In the genomic region with DNA sequence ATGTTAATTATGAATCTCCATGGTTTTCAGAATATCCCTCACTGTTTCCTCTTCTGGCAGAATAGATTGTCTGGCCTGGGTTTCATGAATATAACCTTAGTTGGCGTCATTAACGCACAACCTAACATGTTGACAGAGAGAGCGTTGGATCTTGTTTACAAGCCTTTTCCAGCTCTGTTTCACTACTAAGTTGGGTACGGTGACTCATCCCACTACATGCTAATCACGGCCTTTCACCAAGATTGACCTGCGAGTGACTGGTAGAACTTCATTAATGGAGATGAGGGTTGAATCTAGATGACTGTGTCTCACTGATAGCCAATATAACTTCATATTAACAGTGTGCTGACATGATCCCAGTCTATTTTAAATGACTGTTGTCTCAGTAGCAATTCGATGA, we compare ENCODE assay signal across 22 mouse cellular contexts. TPM values are rescaled to one million over a fixed set of nuclear protein-coding genes. Genes with fewer than 3 reads are reported as not detected.
DNase-seq lines count a peak whose midpoint lies in the region; ATAC-seq and TF ChIP-seq lines count a peak whose summit lies in the region.
"Had no signal": no experiment of that assay in that cellular context is flagged by ENCODE, and none has a peak within 500 bp of the region (broad histone marks: within the 10 kb centered on the region; RNA-seq: fewer than 3 reads in every experiment).

No protein-coding gene starts in this region.

- no peak for TF ChIP-seq CTCF in gastrocnemius, adult 2 months (IDR thresholded peaks at IDR 0.05)

- no peaks in the 10 kb centered on the region for H3K9me3 ChIP-seq in heart, embryonic 15.5 days (replicated peaks)
- H3K9me3 ChIP-seq in forebrain, embryonic 16.5 days (ENCODE audit: control insufficient read depth, low read length): no peaks in the 10 kb centered on the region
- H3K9me3 ChIP-seq: embryonic facial prominence, embryonic 12.5 days; forebrain, embryonic 15.5 days; G1E; heart, embryonic 13.5 days; hindbrain, embryonic 10.5 days; intestine, embryonic 15.5 days had no signal

- peak overlapping the region; percentile 86 for H3K27ac ChIP-seq in gastrocnemius, adult 2 months
- 0 out of 2 replicates have a peak overlapping the region, but pooled peaks have one; percentile 51 for H3K27ac ChIP-seq in heart, embryonic 15.5 days
- H3K27ac ChIP-seq in forebrain, embryonic 16.5 days (ENCODE audit: low read length): no peak overlapping the region
- H3K27ac ChIP-seq: embryonic facial prominence, embryonic 12.5 days; forebrain, embryonic 15.5 days; hindbrain, embryonic 10.5 days; hindbrain, embryonic 14.5 days; intestine, embryonic 15.5 days had no signal

- intact Hi-C loops in gastrocnemius, adult 2 months (cut with DNase I): loop anchor here (2.0 kb wide), 1 partner anchor 34 kb away; the partner anchor contains the start of gene Nrip1
- intact Hi-C loops in heart, postnatal 25 days (cut with DNase I): no loop called here
- intact Hi-C loops in left cerebral cortex, postnatal 36 days (cut with DNase I): no loop called here

- no peaks in the 10 kb centered on the region for H3K36me3 ChIP-seq in heart, embryonic 15.5 days
- H3K36me3 ChIP-seq in forebrain, embryonic 16.5 days (ENCODE audit: control insufficient read depth, insufficient read depth): no peaks in the 10 kb centered on the region
- H3K36me3 ChIP-seq: embryonic facial prominence, embryonic 12.5 days; forebrain, embryonic 15.5 days; G1E; heart, embryonic 13.5 days; hindbrain, embryonic 10.5 days; intestine, embryonic 15.5 days had no signal

- no peak for DNase-seq in gastrocnemius, adult 2 months
- DNase-seq in gastrocnemius, postnatal 25 days: no peak
- DNase-seq in heart, postnatal 25 days (ENCODE audit: low spot score): no peak
- DNase-seq in 3T3-L1 (ENCODE audit: low read depth, low spot score): peak; percentile 13
- peak; percentile 16 for DNase-seq in brain, adult 2 months (ENCODE audit: low read depth, low spot score)
- no peak for DNase-seq in left cerebral cortex, postnatal 36 days (ENCODE audit: low spot score in 2 of 2)
- DNase-seq: adrenal gland, adult 8-10 months; adrenal gland, postnatal 36 days; cerebellum, adult 11 months; cerebellum, adult 8-10 months; cerebellum, postnatal 14 days; gastrocnemius, postnatal 36 days; kidney, adult 18-20 months had no signal

- peaks cover 10% of the 10 kb centered on the region for H3K4me1 ChIP-seq in heart, embryonic 15.5 days (replicated peaks)
- H3K4me1 ChIP-seq in forebrain, embryonic 16.5 days (replicated peaks; ENCODE audit: control insufficient read depth, insufficient read depth, low read length): no peaks in the 10 kb centered on the region
- H3K4me1 ChIP-seq: embryonic facial prominence, embryonic 12.5 days; forebrain, embryonic 15.5 days; hindbrain, embryonic 10.5 days had no signal

- peak overlapping the region; percentile 60 for H3K4me3 ChIP-seq in gastrocnemius, adult 2 months
- H3K4me3 ChIP-seq in heart, embryonic 15.5 days: no peak overlapping the region
- no peak overlapping the region for H3K4me3 ChIP-seq in forebrain, embryonic 16.5 days (replicated peaks; ENCODE audit: low read length)
- H3K4me3 ChIP-seq: embryonic facial prominence, embryonic 12.5 days; forebrain, embryonic 15.5 days; heart, embryonic 13.5 days; hindbrain, embryonic 10.5 days; intestine, embryonic 15.5 days had no signal

- WGBS in heart, embryonic 15.5 days: 56% methylated on average over 7 of the region's 7 CpGs
- 93% methylated on average over 7 of the region's 7 CpGs for WGBS in forebrain, embryonic 16.5 days

- no peak overlapping the region for H3K4me2 ChIP-seq in heart, embryonic 15.5 days
- H3K4me2 ChIP-seq in forebrain, embryonic 16.5 days (ENCODE audit: low read length): no peak overlapping the region
- H3K4me2 ChIP-seq: forebrain, embryonic 15.5 days; hindbrain, embryonic 14.5 days had no signal

- no peak for ATAC-seq in heart, embryonic 15.5 days (replicated peaks; ENCODE audit: insufficient number of reproducible peaks, insufficient read depth, low FRiP score, low read depth)
- ATAC-seq in forebrain, embryonic 16.5 days: no peak
- ATAC-seq: forebrain, embryonic 15.5 days; intestine, embryonic 15.5 days had no signal

- no peak overlapping the region for H3K9ac ChIP-seq in heart, embryonic 15.5 days
- no peak overlapping the region for H3K9ac ChIP-seq in forebrain, embryonic 16.5 days (replicated peaks; ENCODE audit: low read depth, low read length)
- H3K9ac ChIP-seq: embryonic facial prominence, embryonic 12.5 days; forebrain, embryonic 15.5 days; heart, embryonic 13.5 days; hindbrain, embryonic 14.5 days; intestine, embryonic 15.5 days had no signal

- H3K27me3 ChIP-seq in heart, embryonic 15.5 days: no peaks in the 10 kb centered on the region
- H3K27me3 ChIP-seq in forebrain, embryonic 16.5 days (replicated peaks; ENCODE audit: control insufficient read depth, insufficient read depth, low read length): no peaks in the 10 kb centered on the region
- H3K27me3 ChIP-seq: embryonic facial prominence, embryonic 12.5 days; forebrain, embryonic 15.5 days; heart, embryonic 13.5 days; intestine, embryonic 15.5 days had no signal

RNA-seq across cellular contexts. Expression of gene Nrip1, which starts 32.7 kb away (rescaled TPM):
- 10 to 100 TPM; 38.7 to 38.9 TPM for total RNA-seq in gastrocnemius, adult 2 months (2021)
- total RNA-seq in gastrocnemius, postnatal 25 days (2021): 10 to 100 TPM; 19.2 to 39.4 TPM
- polyA plus RNA-seq in heart, embryonic 15.5 days (2015; fragmentation: Nextera tagmentation; extraction: Ambion mirVana): 19.1 and 26.1 TPM in 2 replicates
- 10 to 100 TPM; 23.4 to 27.3 TPM for total RNA-seq in heart, postnatal 25 days (2021)
- 10 to 100 TPM; 55.8 to 57.8 TPM for total RNA-seq in left cerebral cortex, postnatal 36 days (2021)
- polyA plus RNA-seq in forebrain, embryonic 16.5 days (2015; fragmentation: Nextera tagmentation; extraction: Ambion mirVana): 38.7 and 44.4 TPM in 2 replicates

Comparison
In these comparisons a context has a peak if more than half of its experiments do, and no peak if none do; other contexts are left out.
1. DNase-seq: peak in 3T3-L1 (single experiment) and brain, adult 2 months (single experiment); none in gastrocnemius, adult 2 months (single experiment), gastrocnemius, postnatal 25 days (single experiment), heart, postnatal 25 days (single experiment) and left cerebral cortex, postnatal 36 days (0 of 2).